Mouse (Mus musculus): Measurements from ENCODE around the gene Lrrc75b.

The Lrrc75b gene

GRCm38 (mm10) chr10:75559676-75560548, at the start of gene Lrrc75b:
TSS of gene Lrrc75b (minus strand) at chr10:75560330.
- peak; percentile 21 for DNase-seq (ENCODE audit: low read depth, low spot score)

DNA sequence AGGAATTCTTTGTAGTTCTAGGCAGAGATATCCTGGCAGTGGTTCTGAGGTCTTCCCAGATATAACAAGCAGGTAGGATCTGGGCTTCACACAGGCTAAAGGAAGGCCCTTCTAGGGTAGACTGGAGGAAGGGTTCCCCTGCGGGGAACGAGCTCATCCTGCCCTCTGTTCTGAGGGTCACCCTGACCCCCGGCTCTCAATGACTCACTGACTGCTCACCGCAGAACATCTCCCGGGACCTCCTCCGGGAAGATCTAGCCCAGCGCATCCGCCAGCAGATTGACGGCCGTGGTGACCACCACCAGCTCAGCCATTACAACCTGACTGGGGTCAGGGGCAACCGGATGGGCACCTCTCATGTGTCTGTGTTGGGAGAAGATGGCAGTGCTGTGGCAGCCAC, 48.8 kb upstream of the Lrrc75b start:
- no peak for DNase-seq (ENCODE audit: low read depth, low spot score)

DNA sequence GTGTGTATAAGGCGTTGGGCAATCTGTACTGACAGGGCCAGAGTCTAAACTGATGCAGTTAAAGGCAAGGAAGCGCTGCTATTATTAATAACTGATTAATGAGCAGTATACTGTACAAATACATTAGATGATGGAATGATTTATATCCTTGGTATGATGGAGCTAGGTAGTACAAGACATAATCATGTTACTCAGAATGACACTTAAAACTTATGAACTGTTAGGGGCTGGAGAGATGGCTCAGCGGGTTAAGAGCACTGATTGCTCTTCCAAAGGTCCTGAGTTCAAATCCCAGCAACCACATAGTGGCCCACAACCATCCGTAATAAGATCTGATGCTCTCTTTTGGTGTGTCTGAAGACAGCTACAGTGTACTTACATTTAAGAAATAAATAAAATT, 47.1 kb upstream of the Lrrc75b start:
- no peak for DNase-seq (ENCODE audit: low read depth, low spot score)

- DNase-seq (ENCODE audit: low read depth, low spot score) = no peak
These were observed 45.2 kb upstream of the Lrrc75b start for GRCm38 (mm10) chr10:75605162-75605846.

- no peak for DNase-seq (ENCODE audit: low read depth, low spot score)
These were observed 40.1 kb upstream of the Lrrc75b start for GRCm38 (mm10) chr10:75600189-75600730.

GRCm38 (mm10) chr10:75595981-75596380, 35.9 kb upstream of the Lrrc75b start:
- peak; percentile 72 for DNase-seq (ENCODE audit: low read depth, low spot score)

GRCm38 (mm10) chr10:75592585-75592984, 32.5 kb upstream of the Lrrc75b start:
- DNase-seq (ENCODE audit: low read depth, low spot score) = peak; percentile 38

- DNase-seq (ENCODE audit: low read depth, low spot score) = peak; percentile 73
These were observed 31.2 kb upstream of the Lrrc75b start for GRCm38 (mm10) chr10:75591211-75591894.

DNA sequence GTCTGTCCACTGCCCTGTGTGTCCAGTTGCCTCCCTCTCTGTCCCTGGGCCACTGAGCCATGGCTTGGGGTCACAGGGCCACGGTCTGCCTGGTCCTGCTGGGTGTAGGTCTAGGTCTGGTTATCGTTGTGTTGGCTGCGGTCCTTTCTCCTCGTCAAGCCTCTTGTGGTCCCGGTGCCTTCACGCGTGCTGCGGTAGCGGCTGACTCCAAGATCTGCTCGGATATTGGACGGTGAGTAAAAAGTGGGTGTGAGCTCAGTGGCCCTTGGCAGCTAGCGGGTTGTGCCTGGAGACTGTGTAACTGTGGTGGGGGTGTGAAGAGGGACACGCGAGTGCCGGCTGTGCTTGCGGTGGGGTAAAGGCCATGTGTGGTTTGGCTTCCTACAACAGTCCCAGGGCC, 29.5 kb upstream of the Lrrc75b start:
- peak; percentile 44 for DNase-seq (ENCODE audit: low read depth, low spot score)

DNA sequence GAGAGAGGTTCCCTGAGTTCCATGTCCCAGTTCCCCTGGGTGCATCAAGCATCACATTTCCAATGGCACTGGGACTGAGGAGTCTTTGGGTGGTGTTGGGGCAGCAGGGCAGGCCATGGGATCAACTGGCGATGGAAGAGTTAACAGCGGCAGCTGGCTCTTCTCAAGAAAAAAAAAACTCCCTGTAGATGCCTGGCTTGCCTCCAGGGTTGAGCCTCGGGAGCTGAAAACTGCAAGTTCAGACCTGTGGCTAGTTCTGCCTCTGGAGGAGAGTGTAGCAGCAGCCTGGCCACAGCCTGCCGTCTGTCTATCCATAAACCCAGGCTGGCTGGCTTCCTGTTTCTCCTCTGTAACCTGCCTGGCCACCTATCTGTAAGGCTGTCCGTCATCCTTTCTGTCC, 29.0 kb upstream of the Lrrc75b start, which contains the start of gene Ggt5:
TSS of gene Ggt5 (plus strand) at position 212 of the 400 bp plus-strand sequence.
- no peak for DNase-seq (ENCODE audit: low read depth, low spot score)

GRCm38 (mm10) chr10:75588336-75588735, 28.2 kb upstream of the Lrrc75b start:
- peak; percentile 74 for DNase-seq (ENCODE audit: low read depth, low spot score)

- no peak for DNase-seq (ENCODE audit: low read depth, low spot score)
These were observed 27.7 kb upstream of the Lrrc75b start for GRCm38 (mm10) chr10:75587781-75588180.

- DNase-seq (ENCODE audit: low read depth, low spot score) = no peak
These were observed 26.4 kb upstream of the Lrrc75b start for GRCm38 (mm10) chr10:75586553-75586879.

DNA sequence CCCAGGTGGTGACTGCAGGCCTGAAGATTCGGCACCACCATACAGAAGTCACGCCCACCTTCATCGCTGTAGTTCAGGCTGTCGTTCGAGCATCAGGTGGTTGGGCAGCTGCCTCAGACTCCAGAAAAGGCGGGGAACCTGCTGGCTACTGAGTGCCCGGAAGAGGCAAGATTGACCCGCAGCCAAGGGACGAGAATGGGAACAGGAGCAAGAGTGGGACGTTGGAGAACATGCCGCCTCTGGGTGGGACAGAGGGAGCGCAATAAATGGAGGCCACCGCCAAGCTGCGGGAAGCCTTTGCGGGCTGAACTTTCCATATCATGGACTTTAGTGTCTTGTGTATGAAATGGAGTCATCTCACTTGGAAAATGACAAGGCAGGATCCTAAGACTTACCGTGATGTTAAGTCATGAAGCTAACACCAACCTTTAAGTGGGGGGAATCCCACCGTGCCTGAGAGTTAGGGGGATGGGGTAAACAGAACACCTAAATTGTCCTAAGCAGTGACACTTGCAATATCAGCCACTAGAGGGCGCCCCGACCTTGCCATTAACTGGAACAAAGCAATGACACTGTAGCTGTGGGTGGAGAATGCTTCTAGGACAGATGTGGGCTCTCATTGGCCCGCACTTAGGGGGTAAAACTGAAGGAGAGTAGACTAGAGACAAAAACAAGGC, 25.9 kb upstream of the Lrrc75b start:
- DNase-seq (ENCODE audit: low read depth, low spot score) = peak; percentile 84

- no peak for DNase-seq (ENCODE audit: low read depth, low spot score)
These were observed 19.0 kb upstream of the Lrrc75b start for GRCm38 (mm10) chr10:75579129-75579528.

DNA sequence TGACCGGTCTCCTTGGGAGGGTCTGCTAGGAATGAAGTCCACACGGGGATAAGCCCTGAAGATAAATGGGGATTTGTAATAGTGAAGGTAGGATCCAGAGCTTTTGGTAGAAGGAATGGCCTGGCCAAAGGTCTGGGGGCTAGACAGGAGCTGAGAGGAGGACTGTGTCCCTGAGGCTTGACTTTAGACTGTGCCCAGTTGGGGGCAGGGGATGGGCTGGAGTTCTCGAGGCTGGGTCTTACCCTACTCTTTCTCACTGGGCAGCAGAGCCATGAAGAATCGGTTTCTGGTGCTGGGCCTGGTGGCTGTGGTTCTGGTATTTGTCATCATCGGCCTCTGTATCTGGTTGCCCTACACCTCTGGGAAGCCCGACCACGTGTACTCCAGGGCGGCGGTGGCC, 13.8 kb upstream of the Lrrc75b start:
- DNase-seq (ENCODE audit: low read depth, low spot score) = no peak

GRCm38 (mm10) chr10:75573181-75573580, 13.1 kb upstream of the Lrrc75b start:
- DNase-seq (ENCODE audit: low read depth, low spot score) = no peak

GRCm38 (mm10) chr10:75571937-75572336, 11.8 kb upstream of the Lrrc75b start:
- no peak for DNase-seq (ENCODE audit: low read depth, low spot score)

GRCm38 (mm10) chr10:75570981-75571657, 11.0 kb upstream of the Lrrc75b start:
- DNase-seq (ENCODE audit: low read depth, low spot score) = no peak

GRCm38 (mm10) chr10:75568851-75569250, 8.7 kb upstream of the Lrrc75b start:
- DNase-seq (ENCODE audit: low read depth, low spot score) = no peak

- no peak for DNase-seq (ENCODE audit: low read depth, low spot score)
These were observed 8.3 kb upstream of the Lrrc75b start for GRCm38 (mm10) chr10:75568441-75568840.

Measured in skeletal muscle tissue, adult 2 months (tissue).